Mouse (Mus musculus) stomach, embryonic 14.5 days (tissue): ENCODE results near the gene Gtpbp1. TPM values are rescaled to one million over a fixed set of nuclear protein-coding genes. Genes with fewer than 3 reads are reported as not detected.
A peak's percentile ranks its signal among the peaks of the same experiment; 100 is the strongest.

Experiments used
- ATAC-seq: fragments of 200-750 bp; cut with Nextera tagmentation; 2 replicates; pipeline ENCODE4 v1.8.0; 2017; ENCODE audit warnings: low read depth, moderate TSS enrichment; ENCODE audit not compliant: insufficient number of reproducible peaks, insufficient read depth, low FRiP score
- H3K27ac ChIP-seq: fragments of 300-500 bp; sonication (generic); 2 replicates; pipeline ENCODE4 v1.5.1; 2014; ENCODE audit warnings: mild to moderate bottlenecking, low read length, moderate library complexity, mixed read lengths
- H3K27me3 ChIP-seq: fragments of 300-500 bp; sonication (generic); 2 replicates; pipeline ENCODE4 v1.6.1; 2014; ENCODE audit warnings: low read length, control low read depth, mixed read lengths; ENCODE audit not compliant: control insufficient read depth, insufficient read depth
- H3K36me3 ChIP-seq: fragments of 300-500 bp; sonication (generic); 2 replicates; pipeline ENCODE4 v1.6.1; 2014; ENCODE audit warnings: mild to moderate bottlenecking, control low read depth, low read length, moderate library complexity, mixed read lengths; ENCODE audit not compliant: control insufficient read depth, insufficient read depth
- H3K4me1 ChIP-seq: fragments of 300-500 bp; sonication (generic); 2 replicates; pipeline ENCODE4 v1.6.1; 2014; ENCODE audit warnings: low read length, control low read depth, mixed read lengths; ENCODE audit not compliant: control insufficient read depth, insufficient read depth
- H3K4me2 ChIP-seq: fragments of 300-500 bp; sonication (generic); replicated peaks from 2 replicates; pipeline ENCODE4 v1.6.1; 2014; ENCODE audit warnings: low read depth, low read length, control low read depth
- H3K4me3 ChIP-seq: fragments of 300-500 bp; sonication (generic); 2 replicates; pipeline ENCODE4 v1.5.1; 2014; ENCODE audit warnings: low read depth, low read length, control low read depth
- H3K9ac ChIP-seq: fragments of 300-500 bp; sonication (generic); replicated peaks from 2 replicates; pipeline ENCODE4 v1.6.1; 2014; ENCODE audit warnings: low read depth, mild to moderate bottlenecking, control low read depth, low read length, moderate library complexity, mixed read lengths
- H3K9me3 ChIP-seq: fragments of 300-500 bp; sonication (generic); 2 replicates; pipeline ENCODE4 v1.6.1; 2016; ENCODE audit warnings: low read depth, low read length, control low read depth; ENCODE audit not compliant: control insufficient read depth
- WGBS: fragments of 180-500 bp; shearing (Covaris S2); extraction: QIAGEN DNeasy Blood & Tissue Kit; methylation state at CpG from one replicate; pipeline ENCODE4 v1.1.7; 2014; 5-methylcytosine and 5-hydroxymethylcytosine counted together
- polyA plus RNA-seq: library from polyadenylated mRNA; unstranded; fragments of >200 nt; fragmentation: Nextera tagmentation; extraction: Ambion mirVana; gene quantifications from 2 replicates; pipeline ENCODE4 v1.2.1, GENCODE M21; 2014

The Gtpbp1 gene
- polyA plus RNA-seq, 1 experiment from 2014 or later = 24.7 TPM

GRCm38 (mm10) chr15:79681973-79682372 is 8.7 kb upstream of the Gtpbp1 start:
- peaks cover 4% of the 10 kb centered on the region; the same call in 1 of the 2 replicates for H3K36me3 ChIP-seq
- WGBS = 85% methylated on average over 4 of the region's 4 CpGs
- no peak overlapping the region for H3K4me3 ChIP-seq
- peaks cover 37% of the 10 kb centered on the region for H3K4me1 ChIP-seq
- no peak overlapping the region for H3K9ac ChIP-seq
- no peaks in the 10 kb centered on the region for H3K9me3 ChIP-seq
- H3K4me2 ChIP-seq = no peak overlapping the region
- no peak for ATAC-seq
- H3K27me3 ChIP-seq = no peaks in the 10 kb centered on the region
- H3K27ac ChIP-seq = no peak overlapping the region

GRCm38 (mm10) chr15:79683146-79683545 is 7.5 kb upstream of the Gtpbp1 start:
- 77% methylated on average over 6 of the region's 6 CpGs for WGBS
- Histone ChIP-seq H3K27ac (no peak overlapping the region), H3K9ac (no peak overlapping the region), H3K4me3 (no peak overlapping the region), H3K36me3 (peaks cover 3% of the 10 kb centered on the region; the same call in 1 of the 2 replicates), H3K4me2 (no peak overlapping the region), H3K27me3 (no peaks in the 10 kb centered on the region), H3K4me1 (peaks cover 38% of the 10 kb centered on the region), H3K9me3 (no peaks in the 10 kb centered on the region)
- ATAC-seq = no peak

GRCm38 (mm10) chr15:79683707-79684465 is 6.8 kb upstream of the Gtpbp1 start:
- Histone ChIP-seq H3K4me2 (peak overlapping the region; percentile 75), H3K27ac (no peak overlapping the region), H3K9ac (no peak overlapping the region), H3K4me1 (peaks cover 43% of the 10 kb centered on the region), H3K36me3 (peaks cover 3% of the 10 kb centered on the region; the same call in 1 of the 2 replicates), H3K27me3 (no peaks in the 10 kb centered on the region), H3K4me3 (peak overlapping the region; percentile 90; the same call in 1 of the 2 replicates), H3K9me3 (no peaks in the 10 kb centered on the region)
- ATAC-seq = no peak
- 66% methylated on average over 19 of the region's 19 CpGs for WGBS

DNA sequence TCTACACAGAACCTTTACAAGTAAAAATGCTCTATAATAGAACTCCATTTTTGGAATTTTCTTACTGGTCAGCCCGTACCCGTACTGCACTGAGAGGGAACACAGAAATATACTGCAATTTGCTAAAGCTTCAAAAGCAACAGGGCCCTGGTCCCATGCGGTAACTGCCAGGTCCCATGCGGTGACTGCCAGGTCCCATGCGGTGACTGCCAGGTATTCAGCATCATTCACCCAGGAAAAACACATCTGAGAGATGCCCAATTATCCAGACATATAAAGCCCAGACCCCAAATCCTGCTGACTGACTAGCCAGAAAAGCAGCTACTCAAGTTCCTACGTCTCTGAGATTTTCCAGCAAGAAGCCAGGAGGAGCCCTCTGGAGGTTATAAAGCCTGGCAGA is 6.0 kb upstream of the Gtpbp1 start:
- Histone ChIP-seq H3K4me3 (peak overlapping the region; percentile 90; the same call in 1 of the 2 replicates), H3K4me2 (peak overlapping the region; percentile 75), H3K9ac (no peak overlapping the region), H3K9me3 (no peaks in the 10 kb centered on the region), H3K4me1 (peaks cover 43% of the 10 kb centered on the region), H3K36me3 (peaks cover under 1% of the 10 kb centered on the region; the same call in 1 of the 2 replicates), H3K27me3 (no peaks in the 10 kb centered on the region), H3K27ac (no peak overlapping the region)
- WGBS = 73% methylated on average over 6 of the region's 6 CpGs
- no peak for ATAC-seq

DNA sequence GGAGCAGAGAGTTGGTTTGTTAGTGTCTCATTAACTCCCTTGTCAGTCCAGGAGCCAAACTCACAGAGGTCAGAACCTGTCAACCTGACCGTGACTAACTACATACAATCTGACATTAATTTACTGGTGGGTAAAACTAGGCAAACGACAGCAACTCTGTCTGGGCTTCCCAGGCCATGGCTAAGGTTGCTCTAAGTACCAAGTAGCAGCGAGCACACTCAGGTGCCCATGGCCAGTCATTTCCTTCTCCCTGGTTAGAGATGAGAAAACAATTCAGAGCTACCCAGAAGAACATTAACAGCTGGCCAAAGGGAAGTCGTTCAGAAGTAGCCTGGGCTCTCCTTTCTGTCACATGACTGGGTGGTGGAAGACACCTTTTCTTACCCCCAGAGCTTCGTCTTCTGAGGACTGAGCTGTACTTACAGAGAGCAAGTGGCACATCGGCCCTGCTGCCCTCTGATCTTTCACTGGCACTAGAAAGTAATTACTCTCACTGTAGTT is 5.5 kb upstream of the Gtpbp1 start:
- H3K9me3 ChIP-seq = no peaks in the 10 kb centered on the region
- H3K4me1 ChIP-seq = peaks cover 47% of the 10 kb centered on the region
- no peaks in the 10 kb centered on the region for H3K36me3 ChIP-seq
- 26% methylated on average over 6 of the region's 6 CpGs for WGBS
- no peak overlapping the region for H3K27ac ChIP-seq
- H3K4me3 ChIP-seq = peak overlapping the region; percentile 90
- no peak for ATAC-seq
- H3K27me3 ChIP-seq = no peaks in the 10 kb centered on the region
- H3K9ac ChIP-seq = peak overlapping the region; percentile 86; the same call in 1 of the 2 replicates
- H3K4me2 ChIP-seq = peak overlapping the region; percentile 75

DNA sequence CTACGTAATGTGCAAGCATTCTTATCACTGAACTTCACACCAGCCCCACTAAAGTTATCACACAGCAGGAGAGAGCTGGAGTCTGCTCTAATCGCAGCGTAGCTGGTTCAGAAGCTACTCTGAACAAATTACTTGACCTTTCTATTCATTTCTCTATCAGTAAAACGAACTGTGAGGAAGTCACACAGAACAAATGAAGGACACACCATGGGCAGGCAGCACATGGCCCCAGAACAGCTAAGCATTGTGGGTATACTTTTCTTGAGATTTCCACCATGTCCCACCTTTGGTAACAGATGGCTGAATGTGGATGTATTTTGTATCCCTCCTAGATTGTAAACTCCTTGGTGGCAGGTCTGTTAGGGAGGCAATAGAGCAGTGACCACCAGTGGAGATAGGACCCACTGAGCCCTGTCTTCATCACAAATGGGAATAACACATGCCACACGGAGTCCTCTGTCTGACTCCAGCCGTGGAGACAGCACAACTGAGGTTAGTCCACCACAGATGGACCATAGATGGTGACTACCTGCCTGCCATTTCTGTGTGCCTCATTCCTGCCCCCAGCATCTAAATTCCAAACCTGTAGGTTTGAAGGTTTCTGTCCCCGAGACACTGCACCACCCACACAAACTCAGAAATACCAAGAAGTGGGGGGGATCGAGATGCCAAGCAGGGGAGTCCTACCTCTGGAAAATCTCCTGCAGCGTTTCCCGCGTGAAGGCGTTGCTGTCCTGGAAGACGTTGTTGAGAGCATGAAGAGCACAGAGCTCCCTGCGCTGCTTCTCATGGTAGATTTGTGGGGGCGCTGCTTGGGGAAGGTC is 4.4 kb upstream of the Gtpbp1 start:
- H3K4me1 ChIP-seq = peaks cover 47% of the 10 kb centered on the region

DNA sequence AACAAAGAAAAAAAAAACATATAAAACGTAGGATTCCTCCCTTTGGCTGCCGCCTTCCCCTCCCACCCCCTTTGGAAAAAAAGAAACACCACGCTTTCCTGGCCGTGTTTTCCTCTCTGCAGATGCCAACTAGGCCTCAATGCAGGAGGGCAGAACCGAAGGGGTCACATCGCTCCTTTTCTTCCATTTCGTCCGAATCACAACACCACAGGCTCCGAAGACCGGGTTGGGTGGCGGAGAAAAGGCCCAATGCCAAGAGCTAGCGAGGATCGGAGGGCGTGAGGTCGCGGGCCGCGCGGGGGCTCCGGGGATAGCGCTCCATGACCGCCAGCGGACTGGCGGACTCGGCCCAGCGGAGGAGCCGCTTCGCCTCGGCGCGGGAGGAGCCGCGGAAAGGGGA is 3.5 kb upstream of the Gtpbp1 start:
- no peaks in the 10 kb centered on the region for H3K36me3 ChIP-seq
- H3K9ac ChIP-seq = peak overlapping the region; percentile 86
- ATAC-seq = no peak
- H3K4me3 ChIP-seq = peak overlapping the region; percentile 90
- no peaks in the 10 kb centered on the region for H3K27me3 ChIP-seq
- WGBS = under 1% methylated on average over 33 of the region's 33 CpGs
- peak overlapping the region; percentile 96 for H3K27ac ChIP-seq
- H3K9me3 ChIP-seq = no peaks in the 10 kb centered on the region
- H3K4me2 ChIP-seq = peak overlapping the region; percentile 75
- H3K4me1 ChIP-seq = peaks cover 56% of the 10 kb centered on the region

More for the DNA sequence above, 4.4 kb upstream of the Gtpbp1 start:
- WGBS = 11% methylated on average over 15 of the region's 15 CpGs
- Histone ChIP-seq H3K9ac (peak overlapping the region; percentile 86; the same call in 1 of the 2 replicates), H3K4me3 (peak overlapping the region; percentile 90), H3K4me2 (peak overlapping the region; percentile 75), H3K27me3 (no peaks in the 10 kb centered on the region), H3K27ac (no peak overlapping the region), H3K9me3 (no peaks in the 10 kb centered on the region), H3K36me3 (no peaks in the 10 kb centered on the region)
- no peak for ATAC-seq

- Histone ChIP-seq H3K4me1 (peaks cover 61% of the 10 kb centered on the region), H3K9me3 (no peaks in the 10 kb centered on the region), H3K9ac (peak within 1 kb of the TSS; percentile 86), H3K4me3 (peak within 1 kb of the TSS; percentile 90), H3K27ac (peak within 1 kb of the TSS; percentile 96), H3K4me2 (peak within 1 kb of the TSS; percentile 75), H3K27me3 (no peaks in the 10 kb centered on the region), H3K36me3 (no peaks in the 10 kb centered on the region)
- WGBS = under 1% methylated on average over 72 of the region's 72 CpGs
- peak; percentile 79 for ATAC-seq
Observed at GRCm38 (mm10) chr15:79687646-79688267, 2.9 kb upstream of the Gtpbp1 start, which contains the start of gene Josd1. TSS of gene Josd1 (minus strand) at chr15:79687919.
